Mouse (Mus musculus): ENCODE results near the gene Sidt2. TPM values are rescaled to one million over a fixed set of nuclear protein-coding genes. Genes with fewer than 3 reads are reported as not detected.
A peak's percentile ranks its signal among the peaks of the same experiment; 100 is the strongest.

Sidt2 gene
- polyA plus RNA-seq (2015; fragmentation: Nextera tagmentation; extraction: Ambion mirVana) = 22.6 and 26.3 TPM in 2 replicates

DNA sequence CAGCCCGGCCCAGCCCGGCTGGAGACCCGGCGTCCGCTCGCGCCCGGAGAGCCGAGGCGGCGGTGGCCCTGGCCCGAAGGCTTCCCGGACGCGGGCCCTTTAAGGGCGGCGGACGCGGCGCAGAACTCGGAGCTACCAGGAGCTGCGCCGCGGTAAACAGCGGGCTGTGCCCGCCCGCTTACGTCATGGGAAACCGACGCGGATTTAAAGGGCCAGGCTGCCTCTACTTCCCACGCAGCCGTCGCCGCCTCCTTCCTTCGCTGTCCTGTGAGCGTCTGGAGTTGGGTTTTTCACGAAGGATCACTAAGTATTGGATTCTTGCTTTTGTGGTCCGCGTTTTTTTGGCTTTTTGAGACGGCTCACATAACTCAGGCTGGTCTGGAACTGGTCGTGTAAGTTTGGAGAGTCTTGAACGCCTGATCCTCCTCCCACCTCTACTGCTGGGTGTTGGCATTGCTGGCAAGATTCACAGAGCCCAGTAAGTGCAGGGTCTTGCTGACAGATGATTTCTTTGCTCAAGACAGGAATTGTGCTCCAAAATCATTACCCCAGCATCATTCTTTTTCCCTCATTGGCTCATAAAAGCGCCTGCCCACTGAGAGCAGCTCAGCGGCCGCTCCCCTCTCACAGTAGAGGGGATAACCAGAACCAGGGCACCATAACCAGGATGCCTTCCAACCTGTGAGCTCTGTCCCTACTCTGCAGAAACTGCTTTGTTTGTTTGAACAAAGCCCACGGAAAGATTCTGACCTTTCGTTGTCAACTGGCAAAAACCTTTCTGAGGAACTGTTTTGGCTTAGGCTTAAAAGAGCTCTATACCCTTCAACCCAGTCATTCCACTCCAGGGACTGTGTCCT lies at the start of gene Sidt2:
Gene Sidt2, minus strand, starts transcription at position 152 of the 857 bp plus-strand sequence.
- no peaks in the 10 kb centered on the region for H3K27me3 ChIP-seq
- peaks cover 20% of the 10 kb centered on the region for H3K36me3 ChIP-seq (ENCODE audit: poor library complexity, severe bottlenecking)
- H3K27ac ChIP-seq = peak within 1 kb of the TSS; percentile 75
- peak within 1 kb of the TSS; percentile 96 for H3K4me2 ChIP-seq
- peak within 1 kb of the TSS; percentile 89 for H3K9ac ChIP-seq
- peak within 1 kb of the TSS; percentile 91 for H3K4me3 ChIP-seq
- H3K9me3 ChIP-seq (replicated peaks) = no peaks in the 10 kb centered on the region
- WGBS = under 1% methylated on average over 43 of the region's 48 CpGs
- ATAC-seq = peak; percentile 98
- peaks cover 48% of the 10 kb centered on the region for H3K4me1 ChIP-seq

DNA sequence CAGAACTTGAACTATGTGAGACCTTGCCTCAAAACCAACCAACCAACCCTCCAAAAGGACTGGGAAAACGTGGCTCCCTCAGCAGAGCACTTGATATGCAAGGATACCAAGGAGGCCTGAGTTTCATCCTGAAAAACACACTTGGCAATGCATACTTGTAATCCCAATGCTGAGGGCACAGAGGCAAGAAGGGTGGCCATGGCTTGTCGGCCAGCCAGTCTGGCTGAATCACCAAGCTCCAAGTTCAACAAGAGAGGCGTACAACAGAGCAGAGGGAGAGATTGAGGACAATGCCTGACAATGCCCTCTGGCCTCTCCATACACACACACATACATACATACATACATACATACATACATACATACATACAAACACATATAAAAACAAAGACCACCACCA lies 49.5 kb upstream of the Sidt2 start:
- Histone ChIP-seq H3K9me3 (replicated peaks) (no peaks in the 10 kb centered on the region), H3K36me3 (ENCODE audit: poor library complexity, severe bottlenecking) (no peaks in the 10 kb centered on the region), H3K27me3 (no peaks in the 10 kb centered on the region), H3K27ac (no peak overlapping the region), H3K4me1 (no peaks in the 10 kb centered on the region), H3K9ac (no peak overlapping the region), H3K4me3 (no peak overlapping the region), H3K4me2 (no peak overlapping the region)
- 61% methylated on average over 3 of the region's 3 CpGs for WGBS
- ATAC-seq = no peak

DNA sequence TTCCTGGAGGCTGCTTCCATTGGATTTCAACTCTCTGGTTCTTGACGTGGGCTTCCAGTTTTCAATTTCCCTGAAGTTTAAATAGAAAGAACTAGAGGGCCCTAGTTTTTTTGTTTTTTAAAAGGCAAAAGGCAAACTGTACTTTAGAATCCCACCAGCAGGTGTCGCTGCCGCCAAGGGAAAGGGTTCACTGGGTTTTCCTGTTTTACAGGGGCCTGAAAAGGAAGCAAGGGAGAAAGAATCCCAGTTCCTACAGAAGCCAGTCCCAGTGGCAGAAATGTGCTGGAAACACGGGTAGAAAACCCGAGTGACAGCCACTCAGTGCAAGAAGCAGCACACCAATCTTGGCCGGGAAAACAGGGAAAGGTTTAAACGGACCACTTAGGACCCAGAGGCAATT lies 48.7 kb upstream of the Sidt2 start:
- Histone ChIP-seq H3K4me1 (no peaks in the 10 kb centered on the region), H3K36me3 (ENCODE audit: poor library complexity, severe bottlenecking) (no peaks in the 10 kb centered on the region), H3K9me3 (replicated peaks) (no peaks in the 10 kb centered on the region), H3K27ac (no peak overlapping the region), H3K4me2 (no peak overlapping the region), H3K4me3 (no peak overlapping the region), H3K9ac (no peak overlapping the region), H3K27me3 (no peaks in the 10 kb centered on the region)
- WGBS = 10% methylated on average over 7 of the region's 7 CpGs
- no peak for ATAC-seq

DNA sequence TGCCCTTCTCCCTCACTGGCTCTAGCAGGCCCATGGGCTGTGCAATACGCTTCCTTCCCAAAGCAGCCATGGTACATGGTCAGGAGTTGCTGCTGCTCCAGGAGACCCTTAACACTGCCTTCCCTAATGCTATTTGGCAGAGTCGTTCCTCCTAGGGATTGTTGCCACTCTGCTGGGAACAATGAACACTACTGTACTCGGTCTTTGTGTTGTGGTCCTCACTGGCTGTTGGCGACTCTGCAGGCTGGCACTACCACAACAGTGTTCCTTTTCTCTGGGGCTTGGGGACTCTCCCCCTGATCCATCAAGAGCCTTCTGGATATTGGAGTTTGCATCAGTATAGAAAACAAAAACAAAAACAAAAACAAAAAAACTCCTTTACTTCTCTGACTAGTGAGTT lies 44.0 kb upstream of the Sidt2 start:
- H3K9ac ChIP-seq = no peak overlapping the region
- H3K4me2 ChIP-seq = no peak overlapping the region
- no peak for ATAC-seq
- no peaks in the 10 kb centered on the region for H3K9me3 ChIP-seq (replicated peaks)
- H3K4me3 ChIP-seq = no peak overlapping the region
- H3K4me1 ChIP-seq = no peaks in the 10 kb centered on the region
- no peaks in the 10 kb centered on the region for H3K36me3 ChIP-seq (ENCODE audit: poor library complexity, severe bottlenecking)
- H3K27ac ChIP-seq = no peak overlapping the region
- H3K27me3 ChIP-seq = no peaks in the 10 kb centered on the region
- 56% methylated on average over 4 of the region's 4 CpGs for WGBS

DNA sequence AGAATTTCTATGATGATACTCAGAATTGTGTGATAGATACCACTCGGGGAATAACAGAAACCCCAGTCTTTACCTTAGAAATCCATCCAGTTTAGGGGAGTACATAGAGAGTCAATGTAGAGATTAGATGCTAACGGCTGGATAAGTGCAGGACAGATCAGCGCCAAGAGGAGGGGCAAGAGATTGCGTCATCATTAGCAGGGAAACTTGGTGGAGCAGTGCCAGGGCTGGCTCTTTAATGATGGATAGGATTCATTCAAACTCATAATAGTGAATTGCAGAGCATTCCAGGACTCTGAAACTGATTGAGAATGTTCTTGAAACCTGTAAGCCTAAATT lies 30.1 kb upstream of the Sidt2 start:
- 0 out of 2 replicates have a peak, but pooled peaks cover 4% of the 10 kb centered on the region for H3K36me3 ChIP-seq (ENCODE audit: poor library complexity, severe bottlenecking)
- H3K27me3 ChIP-seq = no peaks in the 10 kb centered on the region
- no peaks in the 10 kb centered on the region for H3K9me3 ChIP-seq (replicated peaks)
- peaks cover 40% of the 10 kb centered on the region for H3K4me1 ChIP-seq
- H3K4me2 ChIP-seq = peak overlapping the region; percentile 95
- H3K9ac ChIP-seq = peak overlapping the region; percentile 99
- peak; percentile 78 for ATAC-seq
- WGBS = 2% methylated on average over 4 of the region's 4 CpGs
- H3K4me3 ChIP-seq = peak overlapping the region; percentile 99
- H3K27ac ChIP-seq = peak overlapping the region; percentile 94

DNA sequence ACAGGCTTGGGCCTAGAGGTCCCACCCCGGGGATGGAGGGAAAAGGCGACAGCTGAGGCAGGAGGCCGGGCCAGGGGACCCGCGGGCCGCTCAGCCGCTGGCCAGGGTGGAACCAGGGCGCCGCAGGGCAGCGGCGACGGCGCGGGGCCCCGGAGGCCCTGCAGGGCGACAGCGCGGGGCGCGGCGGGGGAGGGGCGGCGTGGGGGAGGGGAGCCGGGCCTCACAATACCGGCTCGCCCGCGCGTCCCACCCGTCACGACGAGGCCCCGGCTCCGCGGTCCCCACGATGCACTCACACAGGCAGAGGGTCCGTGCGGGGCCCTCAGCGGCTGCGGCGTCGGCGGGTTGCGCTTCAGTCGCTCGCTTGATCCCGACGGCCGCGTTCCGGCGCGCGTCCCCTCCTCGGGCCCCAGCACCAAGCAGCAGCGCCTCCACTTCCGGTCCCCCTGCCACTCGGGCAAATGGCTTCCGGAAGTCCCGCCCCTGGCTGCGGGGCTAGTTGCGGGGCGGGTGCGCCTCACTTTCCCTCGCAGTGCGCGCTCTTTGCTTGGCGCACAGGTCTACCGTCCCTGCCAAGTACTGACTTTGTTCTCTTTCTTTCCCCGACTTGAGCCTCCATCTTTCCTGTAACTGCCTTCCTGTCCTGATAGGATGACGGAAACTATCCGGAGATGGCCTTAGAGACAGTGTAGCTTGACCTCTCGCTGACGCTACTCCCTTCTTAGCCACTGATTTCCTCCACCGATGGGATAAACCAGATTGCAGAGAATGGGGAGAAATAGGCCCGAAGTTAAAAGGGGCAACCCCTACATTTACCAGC lies 29.6 kb upstream of the Sidt2 start:
- no peaks in the 10 kb centered on the region for H3K9me3 ChIP-seq (replicated peaks)
- ATAC-seq = peak; percentile 96
- peak overlapping the region; percentile 99 for H3K9ac ChIP-seq
- under 1% methylated on average over 55 of the region's 76 CpGs for WGBS
- peak overlapping the region; percentile 94 for H3K27ac ChIP-seq
- 0 out of 2 replicates have a peak, but pooled peaks cover 4% of the 10 kb centered on the region for H3K36me3 ChIP-seq (ENCODE audit: poor library complexity, severe bottlenecking)
- H3K4me1 ChIP-seq = peaks cover 46% of the 10 kb centered on the region
- H3K4me3 ChIP-seq = peak overlapping the region; percentile 99
- H3K4me2 ChIP-seq = peak overlapping the region; percentile 95
- H3K27me3 ChIP-seq = no peaks in the 10 kb centered on the region

DNA sequence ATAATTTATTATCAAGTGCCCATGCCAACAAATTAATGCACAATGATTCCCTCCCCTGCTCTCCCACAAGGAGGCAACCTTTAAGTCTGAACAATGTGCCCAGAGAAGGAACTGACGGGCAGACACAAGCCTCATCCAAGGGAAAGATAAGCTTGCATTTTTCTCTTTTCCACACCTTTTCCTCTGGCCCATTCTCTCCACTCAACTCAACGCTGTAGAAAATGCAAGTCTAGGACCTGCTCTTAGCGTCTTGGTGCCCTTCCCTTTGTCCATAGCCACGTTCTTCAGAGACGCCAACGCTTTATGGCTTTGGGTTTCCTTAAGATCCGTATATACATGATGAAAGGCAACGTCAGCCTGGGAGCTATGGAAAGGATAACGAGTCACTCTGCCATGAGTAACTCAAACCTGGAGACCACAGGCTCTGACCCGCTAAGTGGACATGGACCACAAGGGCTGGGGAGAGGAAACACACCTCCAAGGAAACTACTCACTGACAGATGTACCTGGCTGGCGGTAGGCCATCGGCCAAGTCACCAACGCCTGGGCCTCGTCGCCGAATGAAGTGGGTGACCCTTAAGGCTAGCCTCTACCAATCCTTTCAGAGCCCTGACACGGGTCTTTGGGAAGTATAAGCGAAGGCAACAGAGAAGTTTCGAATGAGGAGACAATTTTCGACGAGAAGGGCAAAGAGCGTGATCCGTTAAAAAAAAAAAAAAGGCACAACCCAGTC lies 28.8 kb upstream of the Sidt2 start:
- H3K36me3 ChIP-seq (ENCODE audit: poor library complexity, severe bottlenecking) = 0 out of 2 replicates have a peak, but pooled peaks cover 4% of the 10 kb centered on the region
- peak overlapping the region; percentile 94 for H3K27ac ChIP-seq
- no peaks in the 10 kb centered on the region for H3K27me3 ChIP-seq
- H3K4me2 ChIP-seq = peak overlapping the region; percentile 95
- peaks cover 46% of the 10 kb centered on the region for H3K4me1 ChIP-seq
- peak overlapping the region; percentile 99 for H3K4me3 ChIP-seq
- WGBS = under 1% methylated on average over 23 of the region's 23 CpGs
- peak overlapping the region; percentile 99 for H3K9ac ChIP-seq
- ATAC-seq = no peak
- no peaks in the 10 kb centered on the region for H3K9me3 ChIP-seq (replicated peaks)

DNA sequence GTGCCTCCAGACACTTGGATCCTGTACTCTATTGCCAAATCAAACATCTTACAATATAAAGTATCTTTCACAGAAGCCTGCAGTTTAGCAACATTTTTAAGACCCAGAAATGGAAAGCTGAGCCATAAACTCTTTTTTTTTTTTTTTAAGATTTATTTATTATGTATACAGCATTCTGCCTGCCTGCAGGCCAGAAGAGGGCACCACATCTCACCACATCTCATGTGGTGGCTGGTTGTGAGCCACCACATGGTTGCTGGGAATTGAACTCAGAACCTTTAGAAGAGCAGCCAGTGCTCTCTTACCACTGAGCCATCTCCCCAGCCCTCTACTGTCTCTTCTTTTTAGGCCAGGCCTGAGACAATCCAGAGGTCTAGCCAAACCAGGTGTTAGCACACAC lies 26.3 kb upstream of the Sidt2 start:
- Histone ChIP-seq H3K27ac (no peak overlapping the region), H3K4me1 (peaks cover 46% of the 10 kb centered on the region), H3K9me3 (replicated peaks) (no peaks in the 10 kb centered on the region), H3K9ac (no peak overlapping the region), H3K4me2 (no peak overlapping the region), H3K27me3 (no peaks in the 10 kb centered on the region), H3K36me3 (ENCODE audit: poor library complexity, severe bottlenecking) (0 out of 2 replicates have a peak, but pooled peaks cover 18% of the 10 kb centered on the region), H3K4me3 (no peak overlapping the region)
- no peak for ATAC-seq

DNA sequence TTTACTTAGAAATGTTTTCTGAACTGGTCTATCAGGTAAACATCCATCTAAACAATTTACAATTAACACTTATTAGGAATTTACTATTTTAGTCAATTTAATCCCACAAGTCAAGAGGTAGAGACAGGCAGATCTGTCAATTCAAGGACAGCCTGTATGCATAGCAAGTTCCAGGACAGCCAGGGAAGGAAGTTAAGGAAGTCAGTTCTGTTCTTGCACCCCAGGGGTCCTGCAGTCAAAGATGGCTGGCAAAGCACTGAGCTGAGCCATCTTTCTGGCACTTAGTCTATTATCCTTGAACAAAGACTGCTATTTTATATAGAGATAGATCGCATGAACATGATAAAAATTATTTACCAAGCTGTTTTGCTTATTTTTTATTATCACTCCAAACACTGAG lies 25.6 kb upstream of the Sidt2 start:
- 89% methylated on average over 1 of the region's 1 CpGs for WGBS
- Histone ChIP-seq H3K27ac (no peak overlapping the region), H3K36me3 (ENCODE audit: poor library complexity, severe bottlenecking) (peaks cover 22% of the 10 kb centered on the region), H3K4me2 (no peak overlapping the region), H3K4me1 (peaks cover 42% of the 10 kb centered on the region), H3K9me3 (replicated peaks) (no peaks in the 10 kb centered on the region), H3K9ac (no peak overlapping the region), H3K4me3 (no peak overlapping the region), H3K27me3 (no peaks in the 10 kb centered on the region)
- ATAC-seq = no peak

DNA sequence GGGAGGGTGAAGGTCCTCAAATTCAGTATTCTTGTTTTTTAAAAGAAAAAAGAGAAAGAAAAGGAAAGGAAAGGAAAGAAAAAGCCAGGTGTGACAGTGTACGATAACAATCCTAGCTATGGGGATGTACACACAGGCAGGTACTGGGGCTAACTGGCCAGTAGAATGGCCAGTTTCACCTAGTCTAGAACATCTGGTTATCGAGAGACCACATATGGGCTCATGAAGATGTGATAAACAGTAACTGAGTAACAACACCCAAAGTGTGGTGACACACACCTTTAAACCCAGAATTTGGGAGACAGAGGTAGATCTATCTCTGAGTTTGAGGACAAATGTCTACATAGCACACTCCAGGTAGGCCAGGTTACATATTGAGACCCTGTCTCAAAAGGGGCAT lies 24.7 kb upstream of the Sidt2 start:
- H3K36me3 ChIP-seq (ENCODE audit: poor library complexity, severe bottlenecking) = peaks cover 29% of the 10 kb centered on the region
- no peak for ATAC-seq
- WGBS = 97% methylated on average over 2 of the region's 2 CpGs
- H3K9me3 ChIP-seq (replicated peaks) = no peaks in the 10 kb centered on the region
- no peaks in the 10 kb centered on the region for H3K27me3 ChIP-seq
- no peak overlapping the region for H3K4me3 ChIP-seq
- no peak overlapping the region for H3K4me2 ChIP-seq
- H3K9ac ChIP-seq = no peak overlapping the region
- peaks cover 37% of the 10 kb centered on the region for H3K4me1 ChIP-seq
- no peak overlapping the region for H3K27ac ChIP-seq

DNA sequence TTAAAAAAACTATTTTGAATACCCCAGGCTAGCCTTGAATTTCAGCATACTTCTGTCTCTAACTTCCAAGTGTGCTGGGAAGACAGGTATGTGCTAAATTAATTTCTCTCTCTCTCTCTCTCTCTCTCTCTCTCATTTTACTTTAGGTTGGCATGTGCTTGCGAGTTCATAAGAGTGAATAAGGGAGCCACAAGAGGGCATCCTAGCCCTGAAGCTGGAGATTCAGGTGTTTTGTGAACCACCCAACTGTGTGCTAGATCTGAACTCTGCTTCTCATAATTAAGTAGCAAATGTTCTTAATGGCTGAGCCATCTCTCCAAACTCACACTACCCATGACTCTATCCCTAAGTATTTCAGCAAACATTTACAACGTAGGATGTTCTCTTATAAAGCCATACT lies 21.8 kb upstream of the Sidt2 start:
- peaks cover 53% of the 10 kb centered on the region for H3K36me3 ChIP-seq (ENCODE audit: poor library complexity, severe bottlenecking)
- H3K9me3 ChIP-seq (replicated peaks) = no peaks in the 10 kb centered on the region
- WGBS = 84% methylated on average over 2 of the region's 2 CpGs
- no peaks in the 10 kb centered on the region for H3K27me3 ChIP-seq
- H3K27ac ChIP-seq = no peak overlapping the region
- no peak for ATAC-seq
- H3K4me3 ChIP-seq = no peak overlapping the region
- H3K9ac ChIP-seq = no peak overlapping the region
- H3K4me1 ChIP-seq = peaks cover 18% of the 10 kb centered on the region
- H3K4me2 ChIP-seq = no peak overlapping the region

DNA sequence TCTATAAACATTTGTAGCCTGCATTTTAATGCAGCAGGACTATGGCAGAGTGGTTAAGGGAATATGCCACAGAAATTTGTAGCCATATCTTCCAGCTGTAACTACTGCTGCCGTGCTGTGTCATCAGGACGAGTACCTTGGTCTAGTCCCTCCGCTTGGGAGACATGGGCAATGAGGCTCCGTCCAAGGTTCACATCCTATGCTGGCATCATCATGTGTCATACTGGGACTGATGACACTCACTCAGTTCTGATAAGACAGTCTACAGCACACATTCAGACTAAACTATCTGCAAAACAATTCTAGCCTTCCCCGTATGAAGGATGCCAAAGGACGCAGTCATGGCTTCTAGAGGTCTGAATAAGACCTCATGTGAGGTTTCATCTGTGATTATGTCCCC lies 8.5 kb upstream of the Sidt2 start:
- Histone ChIP-seq H3K9ac (no peak overlapping the region), H3K4me1 (peaks cover 5% of the 10 kb centered on the region), H3K27me3 (no peaks in the 10 kb centered on the region), H3K4me2 (no peak overlapping the region), H3K4me3 (no peak overlapping the region), H3K36me3 (ENCODE audit: poor library complexity, severe bottlenecking) (peaks cover 79% of the 10 kb centered on the region), H3K9me3 (replicated peaks) (no peaks in the 10 kb centered on the region), H3K27ac (no peak overlapping the region)
- ATAC-seq = no peak
- 95% methylated on average over 6 of the region's 6 CpGs for WGBS
